Mouse (Mus musculus) liver, embryonic 14.5 days (tissue): ENCODE measurements at regions not wholly inside any gene's neighbourhood (a gene's known extent, or its start where the extent isn't known, plus 50 kb on each side); places are given as distances from the start of the nearest gene placed in this dataset.

Experiments used
- CTCF ChIP-seq: IDR thresholded peaks from 2 replicates; pipeline ENCODE4 v1.5.1; 2016; ENCODE audit warnings: antibody characterized with exemption, low read depth, control low read depth
- EP300 ChIP-seq: IDR thresholded peaks from 2 replicates; pipeline ENCODE4 v1.6.1; 2016; ENCODE audit warnings: antibody characterized with exemption, low read depth

DNA sequence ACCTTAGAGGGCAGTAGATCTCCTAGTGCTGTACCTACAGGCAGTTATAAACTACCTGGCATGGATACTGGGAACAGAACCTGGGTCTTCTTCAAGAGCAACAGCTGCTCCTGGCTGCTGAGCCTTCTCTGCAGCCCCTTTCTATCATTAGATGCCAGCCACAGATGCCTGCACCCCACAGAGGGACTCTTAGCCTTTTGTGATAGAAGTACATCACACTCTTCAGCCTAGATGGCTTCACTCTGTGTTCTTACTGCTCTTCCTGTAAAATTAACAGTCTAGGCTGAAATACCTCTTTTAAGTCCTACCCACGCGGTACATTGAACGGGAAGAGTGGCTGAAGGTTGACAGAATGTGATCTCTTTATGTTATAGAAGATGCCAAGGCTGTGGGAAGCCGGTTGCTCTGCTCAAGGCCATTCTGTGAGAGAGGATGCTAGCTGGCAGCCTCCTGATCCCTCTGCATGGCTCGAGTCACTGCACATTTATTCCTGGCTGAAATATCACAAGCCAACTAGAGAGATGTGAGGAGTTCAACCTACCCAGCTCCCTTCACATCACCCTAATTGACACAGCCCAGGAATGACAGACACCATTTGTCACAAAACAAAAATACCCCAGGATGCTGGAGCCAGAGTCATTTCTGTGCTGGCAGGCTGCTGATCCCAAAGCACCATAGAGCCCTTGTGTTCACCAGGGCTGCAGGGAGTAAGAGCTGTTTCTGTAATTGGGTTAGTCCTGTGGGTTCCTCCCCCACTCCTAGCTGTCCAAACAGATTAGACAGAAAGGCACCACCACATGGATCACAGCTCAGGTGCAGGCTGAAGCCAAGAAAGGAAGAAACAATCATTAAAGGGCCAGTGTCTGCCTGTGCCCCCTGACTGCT, 162.5 kb downstream of the B3gnt2 start:
- TF ChIP-seq CTCF: no peak
- TF ChIP-seq EP300: no peak
